Mouse (Mus musculus): ENCODE results near the gene Lrpprc.

GRCm38 (mm10) chr17:84665053-84665452 lies 125.5 kb downstream of the Lrpprc start:
- TF ChIP-seq CTCF (IDR thresholded peaks at IDR 0.05; ENCODE audit: low read depth) (no peak), EP300 (IDR thresholded peaks at IDR 0.05; ENCODE audit: low read depth) (no peak)

All from liver, postnatal 0 days (tissue).